Comparison of ENCODE assay signal across 8 mouse cellular contexts in genomic region chr4:45532375-45532774, GRCm38 (mm10). TPM values are rescaled to one million over a fixed set of nuclear protein-coding genes. Genes with fewer than 3 reads are reported as not detected.
A peak's percentile ranks its signal among the peaks of the same experiment; 100 is the strongest.
DNase-seq lines count a peak whose midpoint lies in the region; ATAC-seq and TF ChIP-seq lines count a peak whose summit lies in the region.

TSS of gene Shb (minus strand) at chr4:45532470.

- H3K4me1 ChIP-seq in forebrain, postnatal 0 days (ENCODE audit: insufficient read depth), result peaks cover 8% of the 10 kb centered on the region
- H3K4me1 ChIP-seq in hindbrain, embryonic 11.5 days (replicated peaks; ENCODE audit: control insufficient read depth, insufficient read depth, low read length), result peaks cover 12% of the 10 kb centered on the region
- peaks cover 15% of the 10 kb centered on the region for H3K4me1 ChIP-seq in midbrain, embryonic 11.5 days (ENCODE audit: control insufficient read depth, insufficient read depth, low read length)

- no peak for TF ChIP-seq CTCF in forebrain, postnatal 0 days (IDR thresholded peaks at IDR 0.05; ENCODE audit: low read depth)

- H3K27me3 ChIP-seq in forebrain, postnatal 0 days (ENCODE audit: insufficient read depth, low read length), result no peaks in the 10 kb centered on the region
- H3K27me3 ChIP-seq in hindbrain, embryonic 11.5 days (ENCODE audit: control insufficient read depth, insufficient read depth, low read length), result peaks cover 8% of the 10 kb centered on the region; the same call in 1 of the 2 replicates
- peaks cover 19% of the 10 kb centered on the region for H3K27me3 ChIP-seq in midbrain, embryonic 11.5 days (ENCODE audit: control insufficient read depth, insufficient read depth, low read length)

- intact Hi-C loops in left cerebral cortex, postnatal 36 days (cut with DNase I), result loop anchor here (5.0 kb wide), 1 partner anchor 110 kb away; no protein-coding TSS in a partner anchor

- H3K9ac ChIP-seq in forebrain, postnatal 0 days, result no peak within 1 kb of the TSS
- H3K9ac ChIP-seq in hindbrain, embryonic 11.5 days (ENCODE audit: low read depth, low read length), result no peak within 1 kb of the TSS
- H3K9ac ChIP-seq in midbrain, embryonic 11.5 days (ENCODE audit: low read length), result no peak within 1 kb of the TSS

- peak within 1 kb of the TSS; percentile 84 for H3K4me3 ChIP-seq in forebrain, postnatal 0 days (ENCODE audit: low read depth, low read length)
- H3K4me3 ChIP-seq in hindbrain, embryonic 11.5 days (ENCODE audit: low read depth, low read length), result peak within 1 kb of the TSS; percentile 74
- H3K4me3 ChIP-seq in midbrain, embryonic 11.5 days (ENCODE audit: low read depth, low read length), result peak within 1 kb of the TSS; percentile 59; the same call in 1 of the 2 replicates

- no peaks in the 10 kb centered on the region for H3K36me3 ChIP-seq in forebrain, postnatal 0 days (ENCODE audit: insufficient read depth)
- H3K36me3 ChIP-seq in hindbrain, embryonic 11.5 days (ENCODE audit: control insufficient read depth, insufficient read depth, low read length), result no peaks in the 10 kb centered on the region
- no peaks in the 10 kb centered on the region for H3K36me3 ChIP-seq in midbrain, embryonic 11.5 days (ENCODE audit: control insufficient read depth, insufficient read depth, low read length)

- no peak within 1 kb of the TSS for H3K27ac ChIP-seq in forebrain, postnatal 0 days (ENCODE audit: low read depth, low read length)
- peak within 1 kb of the TSS; percentile 78; the same call in 1 of the 2 replicates for H3K27ac ChIP-seq in hindbrain, embryonic 11.5 days (ENCODE audit: low read depth, low read length)
- H3K27ac ChIP-seq in midbrain, embryonic 11.5 days (ENCODE audit: low read depth, low read length), result no peak within 1 kb of the TSS

- peak within 1 kb of the TSS; percentile 90 for H3K4me2 ChIP-seq in forebrain, postnatal 0 days (ENCODE audit: low read depth)
- peak within 1 kb of the TSS; percentile 97 for H3K4me2 ChIP-seq in hindbrain, embryonic 11.5 days (replicated peaks; ENCODE audit: low read depth, low read length)
- H3K4me2 ChIP-seq in midbrain, embryonic 11.5 days, result peak within 1 kb of the TSS; percentile 96

- 9% methylated on average over 7 of the region's 7 CpGs for WGBS in forebrain, postnatal 0 days
- 17% methylated on average over 7 of the region's 7 CpGs for WGBS in hindbrain, embryonic 11.5 days
- 20% methylated on average over 7 of the region's 7 CpGs for WGBS in midbrain, embryonic 11.5 days

- no peak for ATAC-seq in forebrain, postnatal 0 days
- ATAC-seq in hindbrain, embryonic 11.5 days (ENCODE audit: low FRiP score), result no peak
- no peak for ATAC-seq in midbrain, embryonic 11.5 days (ENCODE audit: low FRiP score)

- H3K9me3 ChIP-seq in forebrain, postnatal 0 days (ENCODE audit: low read length), result no peaks in the 10 kb centered on the region
- H3K9me3 ChIP-seq in hindbrain, embryonic 11.5 days (ENCODE audit: control insufficient read depth, low read length), result no peaks in the 10 kb centered on the region
- no peaks in the 10 kb centered on the region for H3K9me3 ChIP-seq in midbrain, embryonic 11.5 days (ENCODE audit: control insufficient read depth, low read length)

- DNase-seq in cerebellum, postnatal 25 days, result peak; percentile 49 to 66
- DNase-seq in cerebellum, adult 9-11 months, result no peak
- DNase-seq in adrenal gland, adult 2 months, result peak; percentile 79
- peak; percentile 35 for DNase-seq in forebrain, postnatal 0 days
- peak; percentile 56 for DNase-seq in hindbrain, embryonic 11.5 days (ENCODE audit: low spot score)
- DNase-seq in left cerebral cortex, postnatal 36 days (ENCODE audit: low spot score in 2 of 2), result no peak
- no peak for DNase-seq in midbrain, embryonic 11.5 days (ENCODE audit: low spot score, missing footprints)
- peak; percentile 53 for DNase-seq in thymus, postnatal 0 days (ENCODE audit: low spot score)

RNA-seq across cellular contexts. Expression of gene Shb, which starts in this region (rescaled TPM):
- 100 to 1,000 TPM in 1 of 2 experiments, 10 to 100 TPM in 1; 48.7 to 154 TPM for total RNA-seq in adrenal gland, adult 2 months (2021)
- polyA plus RNA-seq in adrenal gland, adult 2 months (2012; rRNA removed), result 71.0 and 106 TPM in 2 replicates
- 26.7 and 32.6 TPM in 2 replicates for total RNA-seq in forebrain, postnatal 0 days (2014; rRNA removed)
- polyA plus RNA-seq in forebrain, postnatal 0 days (2015; fragmentation: Nextera tagmentation; extraction: Ambion mirVana), result 8.5 and 8.6 TPM in 2 replicates
- 4.2 and 6.2 TPM in 2 replicates for polyA plus RNA-seq in hindbrain, embryonic 11.5 days (2014; fragmentation: Nextera tagmentation; extraction: Ambion mirVana)
- 10 to 100 TPM; 11.5 to 14.5 TPM for total RNA-seq in left cerebral cortex, postnatal 36 days (2021)
- 2.7 and 2.8 TPM in 2 replicates for polyA plus RNA-seq in midbrain, embryonic 11.5 days (2014; fragmentation: Nextera tagmentation; extraction: Ambion mirVana)
- polyA plus RNA-seq in thymus, postnatal 0 days (2015; fragmentation: Nextera tagmentation; extraction: Ambion mirVana), result 3.9 and 4.7 TPM in 2 replicates

Comparison
In these comparisons a context has a peak if more than half of its experiments do, and no peak if none do; other contexts are left out.
1. DNase-seq: peak in cerebellum, postnatal 25 days (2 of 2), adrenal gland, adult 2 months (single experiment), forebrain, postnatal 0 days (single experiment), hindbrain, embryonic 11.5 days (single experiment) and thymus, postnatal 0 days (single experiment); none in cerebellum, adult 9-11 months (single experiment), left cerebral cortex, postnatal 36 days (0 of 2) and midbrain, embryonic 11.5 days (single experiment).
2. Peak in every context shown above with its lines, with median percentiles within 50 percentile points of each other: H3K4me2 ChIP-seq and H3K4me3 ChIP-seq.